Mouse (Mus musculus): ENCODE results near the gene Ciapin1. TPM values are rescaled to one million over a fixed set of nuclear protein-coding genes. Genes with fewer than 3 reads are reported as not detected.

Ciapin1 gene
- total RNA-seq, 1 experiment from 2014 or later = 112 TPM

DNA sequence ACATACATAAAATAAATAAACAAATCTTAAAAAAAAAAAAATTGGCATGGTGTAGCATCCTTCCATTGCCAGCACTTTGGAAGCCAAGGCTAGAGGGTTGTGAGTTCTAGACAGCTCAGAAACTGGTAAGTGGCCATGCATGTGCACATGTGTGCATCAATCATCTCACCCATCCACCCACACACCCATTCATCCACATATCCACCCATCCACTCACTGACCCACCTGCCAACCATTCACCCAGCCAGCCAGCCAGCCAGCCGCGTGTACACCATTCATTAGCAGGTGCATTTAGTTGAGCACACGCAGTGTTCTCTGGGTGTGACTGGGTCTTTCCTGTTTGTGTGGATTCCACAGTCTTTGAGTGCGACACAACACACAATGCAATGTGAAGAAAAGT is 32.3 kb downstream of the Ciapin1 start:
- DNase-seq = no peak

DNA sequence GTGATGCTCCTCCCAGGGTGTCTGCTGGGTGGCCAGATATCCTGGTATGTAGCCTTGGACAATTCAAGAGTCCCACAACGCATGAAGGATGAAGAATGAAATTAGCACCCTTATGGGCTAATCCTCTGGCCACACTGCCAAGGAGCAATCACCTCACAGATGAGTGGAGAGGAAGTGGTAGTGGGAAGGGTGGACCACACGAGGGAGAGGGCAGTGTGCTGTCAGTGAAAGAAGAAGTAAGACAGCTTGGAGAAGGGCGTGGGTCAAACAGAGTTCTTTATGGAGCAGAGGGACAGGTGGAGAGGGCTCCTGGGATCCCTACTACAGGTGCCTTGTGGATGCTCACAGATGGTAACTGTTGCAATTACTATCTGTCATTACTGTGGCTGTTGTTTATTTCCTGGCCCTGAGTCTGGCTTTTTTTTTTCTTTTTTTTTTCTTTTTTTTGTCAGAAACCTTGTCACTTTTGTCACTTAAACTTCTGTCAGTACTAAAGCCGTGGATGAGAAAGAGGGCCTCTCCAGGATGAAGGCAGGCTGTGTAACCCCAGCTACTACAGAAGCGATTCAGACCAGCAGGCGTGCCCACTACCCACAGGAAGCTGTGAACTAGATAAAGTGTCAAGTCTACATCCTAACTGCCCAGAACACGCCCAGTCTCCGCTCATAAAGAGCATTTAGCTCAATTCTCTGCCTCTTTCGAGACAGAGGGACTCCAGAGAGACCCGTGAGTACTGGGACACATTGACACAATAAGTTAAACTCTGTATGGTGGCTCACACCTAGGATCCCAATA is 33.4 kb downstream of the Ciapin1 start:
- no peak for DNase-seq

DNA sequence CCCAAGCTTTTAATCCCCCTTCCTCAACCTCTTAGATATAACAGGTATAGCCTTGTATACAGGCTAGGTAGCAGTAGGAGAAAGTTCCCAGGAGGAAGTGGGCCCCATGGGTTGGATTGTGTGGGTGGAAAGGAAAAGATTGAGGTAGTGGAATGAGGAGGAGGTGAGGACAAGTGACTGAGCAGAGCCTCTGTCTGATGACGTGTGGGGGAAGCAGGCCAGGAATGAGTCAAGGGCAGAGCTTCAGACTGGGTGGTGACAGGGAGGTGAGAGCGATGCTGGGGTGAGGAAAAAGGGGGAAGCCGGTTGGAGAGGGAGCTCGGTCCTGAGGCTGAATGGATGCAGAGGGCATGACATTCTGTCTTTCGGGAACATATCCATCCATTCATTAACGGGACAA is 34.6 kb downstream of the Ciapin1 start:
- DNase-seq = peak; percentile 43

DNA sequence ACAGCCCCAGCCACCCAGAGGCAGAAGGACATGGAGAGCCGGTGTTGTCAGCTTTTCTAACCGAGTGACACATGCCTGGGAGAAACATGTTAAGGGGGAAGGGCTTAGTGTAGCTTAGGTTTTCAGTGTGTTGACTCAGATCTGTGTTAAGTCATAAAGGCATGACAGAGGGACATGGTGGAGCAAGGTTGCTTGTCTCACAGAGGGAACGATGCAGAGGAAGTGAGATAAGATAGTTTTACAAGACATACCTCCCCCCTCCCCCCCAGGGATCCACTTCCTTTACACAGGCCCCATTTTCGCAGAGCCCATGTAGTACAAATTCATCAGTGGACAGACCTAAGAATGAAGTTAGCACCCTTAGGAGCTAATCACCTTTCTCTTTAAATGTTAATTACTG is 35.8 kb downstream of the Ciapin1 start:
- DNase-seq = no peak

DNA sequence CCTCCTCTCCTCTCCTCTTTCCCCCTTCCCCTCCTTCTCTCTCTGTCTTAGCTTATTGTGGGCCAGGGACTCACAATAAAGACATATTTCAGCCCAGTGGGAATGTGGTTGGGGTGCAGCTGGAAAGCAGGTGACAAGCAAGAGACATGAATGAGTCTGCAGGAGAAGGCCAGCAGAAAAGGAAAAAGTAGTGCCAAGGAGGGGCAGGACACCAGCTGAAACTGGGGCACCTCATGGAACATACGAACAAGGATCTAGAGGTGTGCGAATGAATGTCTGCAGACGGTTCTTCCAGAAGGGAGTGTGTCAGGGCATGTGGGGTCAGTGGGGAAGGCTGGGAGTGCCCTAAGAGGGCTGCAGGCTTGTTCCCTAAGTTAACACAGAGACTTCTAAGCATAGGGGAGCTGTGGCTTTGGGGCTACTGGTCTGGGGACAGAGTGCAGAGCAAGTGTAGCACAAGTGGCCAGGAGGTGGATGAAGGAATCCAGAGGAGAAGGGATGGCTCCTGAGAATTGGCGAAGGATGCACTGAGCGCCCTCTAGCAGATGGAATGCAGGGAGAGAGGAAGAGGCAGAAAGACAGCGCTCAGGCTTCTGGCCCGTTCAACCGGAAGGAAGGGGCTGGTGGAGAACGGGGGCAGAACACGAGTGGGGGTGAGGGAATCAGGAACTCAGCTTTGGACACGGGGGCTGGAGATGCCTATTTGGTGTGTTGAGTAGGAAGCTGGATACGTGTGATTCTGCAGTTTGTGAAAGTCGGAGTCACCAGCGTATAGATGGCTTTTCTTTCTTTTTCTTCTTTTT is 36.7 kb downstream of the Ciapin1 start:
- peak; percentile 33 for DNase-seq

DNA sequence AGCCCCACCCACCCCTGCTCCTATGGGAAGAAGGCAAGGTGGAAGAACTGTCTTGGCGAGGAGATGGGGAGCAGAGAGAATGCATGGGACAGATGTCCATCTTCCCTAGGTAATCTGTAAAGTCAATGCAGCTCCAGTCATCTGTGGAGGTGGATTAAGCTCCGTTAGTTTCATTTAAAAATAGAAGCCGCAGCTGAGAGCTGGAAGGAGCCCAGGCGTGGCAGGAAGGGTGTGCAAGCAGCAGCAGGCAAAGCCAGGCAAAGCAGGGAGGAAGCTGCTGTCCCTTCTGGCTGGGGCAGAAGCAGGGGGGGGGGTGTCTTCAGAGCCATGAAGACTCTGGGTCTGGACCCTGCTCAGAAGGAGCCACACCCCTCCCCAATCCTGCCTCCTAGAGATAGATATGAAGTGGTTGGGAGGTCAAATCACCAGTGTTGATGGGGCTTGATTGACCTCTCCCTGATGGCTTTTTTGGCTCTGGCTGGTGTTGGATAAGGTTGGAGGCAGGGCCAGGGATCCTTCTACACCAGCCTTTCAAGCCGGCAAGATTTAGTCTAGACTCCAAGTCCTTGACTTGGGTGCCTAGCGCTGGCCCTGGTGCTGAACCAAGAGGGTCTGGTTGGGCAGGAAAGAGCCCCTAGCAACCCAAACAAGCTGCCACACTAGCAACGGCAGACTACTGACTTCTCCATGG is 37.7 kb downstream of the Ciapin1 start:
- DNase-seq = no peak

DNA sequence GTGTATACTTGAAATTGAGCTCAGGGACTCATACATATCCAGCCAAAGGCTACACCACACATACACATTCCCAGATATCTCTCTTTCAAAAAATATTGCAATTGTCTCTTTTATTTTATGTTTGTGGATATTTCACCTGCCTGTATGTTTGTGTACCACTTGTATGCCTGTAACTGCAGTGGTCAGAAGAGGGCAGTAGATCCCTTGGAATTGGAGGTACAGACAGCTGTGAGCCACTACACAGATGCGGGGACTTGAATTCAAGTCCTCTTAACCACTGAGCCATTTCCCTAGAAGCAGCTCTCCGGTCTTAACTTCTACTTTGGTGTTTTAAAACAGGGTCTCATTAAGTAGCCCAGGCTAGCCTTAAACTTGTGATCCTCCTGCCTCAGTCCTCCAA is 43.4 kb downstream of the Ciapin1 start:
- no peak for DNase-seq

DNA sequence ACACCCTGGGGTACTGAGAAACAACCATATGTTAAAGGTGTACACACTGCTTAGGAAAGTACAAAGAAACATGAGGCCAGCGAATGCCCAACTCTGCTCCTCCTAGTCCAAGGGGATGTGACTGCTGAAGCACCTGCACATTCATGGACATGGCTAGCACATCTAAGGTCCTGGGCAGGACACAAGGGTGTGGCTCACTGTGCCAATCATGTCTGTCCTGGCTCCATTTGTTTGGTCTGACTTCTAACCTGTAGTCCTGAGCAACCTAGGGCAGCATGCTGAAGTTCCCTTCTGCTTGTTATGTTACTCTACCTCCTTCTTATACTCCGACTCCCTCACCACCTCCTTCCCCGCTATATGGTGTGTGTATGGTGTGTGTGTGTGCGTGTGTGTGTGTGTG is 43.8 kb downstream of the Ciapin1 start:
- DNase-seq = no peak

DNA sequence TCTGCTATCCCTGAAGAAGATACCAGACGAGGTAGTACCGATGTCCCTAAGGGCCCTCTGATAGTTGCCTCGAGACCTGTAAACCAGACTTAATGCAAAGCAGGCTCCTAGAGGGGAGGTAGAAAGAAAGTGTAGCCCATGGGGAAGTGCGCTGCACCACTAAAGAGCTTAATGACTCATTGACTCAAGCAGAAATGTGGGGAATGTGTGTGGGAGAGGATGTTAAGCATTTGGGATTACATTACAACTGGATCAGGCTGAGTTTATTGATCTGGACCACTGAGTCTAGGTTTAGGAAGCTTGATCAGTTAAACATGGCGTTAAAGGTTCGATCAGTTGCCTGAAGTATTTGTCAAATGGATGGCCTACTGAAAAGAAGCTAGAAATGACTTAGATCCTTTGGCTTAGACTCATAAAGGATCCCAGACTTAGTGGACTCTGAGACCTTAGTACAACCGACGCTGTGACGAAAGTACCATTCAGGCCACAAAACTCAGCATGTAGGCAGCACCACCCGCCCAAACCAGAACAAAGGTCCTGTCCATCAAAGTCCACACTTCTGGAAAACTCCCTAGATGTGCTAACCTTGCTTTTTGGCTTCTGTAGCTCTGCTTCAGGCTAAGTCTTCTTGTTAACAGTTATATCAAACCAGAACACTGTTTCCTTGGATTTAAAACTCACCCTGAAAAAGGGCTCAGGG is 48.8 kb downstream of the Ciapin1 start:
- no peak for DNase-seq

DNA sequence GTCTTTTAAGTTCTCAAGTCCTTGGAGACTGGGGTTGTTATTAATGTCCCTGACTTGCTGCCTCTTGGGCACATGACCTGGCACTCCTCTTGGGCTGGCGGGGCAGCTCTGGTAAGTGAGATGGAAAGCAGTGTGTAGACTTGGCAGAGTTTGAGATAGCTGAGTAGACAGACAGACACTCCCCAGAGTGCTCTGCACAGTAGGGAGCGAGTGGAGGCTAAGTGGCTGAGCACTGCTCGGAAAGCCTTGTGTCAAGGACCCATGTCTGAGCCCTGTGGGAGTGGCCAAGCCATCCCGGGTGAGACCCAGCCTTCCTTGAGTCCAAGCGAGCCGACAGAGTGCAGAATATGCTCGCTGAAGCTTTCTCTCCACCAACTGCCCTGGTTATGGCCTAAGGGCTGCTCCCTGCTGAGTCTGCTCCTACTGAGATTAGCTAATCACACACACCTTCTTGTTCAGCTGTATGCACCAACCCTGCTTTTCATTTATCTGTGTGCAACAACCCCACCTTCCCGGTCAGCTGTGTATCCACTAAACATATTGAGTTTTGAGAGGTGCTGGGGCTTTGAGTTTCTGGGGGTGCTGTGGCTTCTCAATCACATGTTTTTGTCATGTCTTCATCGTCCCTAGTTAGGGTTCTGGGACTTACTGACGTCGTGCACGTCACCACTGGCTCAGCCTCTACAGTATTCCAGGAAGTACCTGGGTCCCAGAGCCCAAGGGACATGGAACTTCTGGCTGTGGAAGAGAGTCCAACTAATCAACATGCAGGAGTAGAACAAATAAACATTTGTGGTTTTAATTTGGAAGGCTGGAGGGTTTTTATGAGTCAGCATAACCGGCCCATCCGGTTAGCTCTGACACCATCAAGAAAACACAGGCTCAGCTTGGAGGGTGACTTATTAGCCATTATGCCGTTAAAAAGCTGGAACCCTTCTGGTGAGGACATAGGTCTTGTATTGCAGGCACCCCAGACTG is 50.3 kb downstream of the Ciapin1 start:
- DNase-seq = peak; percentile 40

DNA sequence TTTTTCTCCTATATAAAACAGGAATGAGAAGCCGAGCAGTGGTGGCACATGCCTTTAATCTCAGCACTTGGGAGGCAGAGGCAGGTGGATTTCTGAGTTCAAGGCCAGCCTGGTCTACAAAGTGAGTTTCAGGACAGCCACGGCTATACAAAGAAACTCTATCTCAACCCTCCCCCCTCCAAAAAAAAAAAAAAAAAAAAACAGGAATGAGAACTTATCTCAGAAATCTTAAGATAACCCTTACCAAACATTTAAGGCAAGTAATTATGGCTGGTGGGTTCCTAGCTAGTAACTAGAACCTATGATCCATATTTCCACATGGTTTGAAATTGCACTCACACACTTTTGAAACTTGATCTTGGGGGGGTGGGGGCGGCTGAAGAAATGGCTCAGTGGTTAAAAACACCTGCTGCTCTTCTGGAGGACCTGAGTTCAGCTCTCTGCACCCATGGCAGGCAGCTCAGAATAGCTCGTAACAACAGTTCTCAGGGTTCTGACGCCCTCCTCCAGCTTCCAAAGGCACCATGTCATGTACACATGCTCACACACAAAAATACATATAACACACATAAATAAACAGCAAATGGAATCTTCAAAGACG is 52.1 kb downstream of the Ciapin1 start:
- no peak for DNase-seq

DNA sequence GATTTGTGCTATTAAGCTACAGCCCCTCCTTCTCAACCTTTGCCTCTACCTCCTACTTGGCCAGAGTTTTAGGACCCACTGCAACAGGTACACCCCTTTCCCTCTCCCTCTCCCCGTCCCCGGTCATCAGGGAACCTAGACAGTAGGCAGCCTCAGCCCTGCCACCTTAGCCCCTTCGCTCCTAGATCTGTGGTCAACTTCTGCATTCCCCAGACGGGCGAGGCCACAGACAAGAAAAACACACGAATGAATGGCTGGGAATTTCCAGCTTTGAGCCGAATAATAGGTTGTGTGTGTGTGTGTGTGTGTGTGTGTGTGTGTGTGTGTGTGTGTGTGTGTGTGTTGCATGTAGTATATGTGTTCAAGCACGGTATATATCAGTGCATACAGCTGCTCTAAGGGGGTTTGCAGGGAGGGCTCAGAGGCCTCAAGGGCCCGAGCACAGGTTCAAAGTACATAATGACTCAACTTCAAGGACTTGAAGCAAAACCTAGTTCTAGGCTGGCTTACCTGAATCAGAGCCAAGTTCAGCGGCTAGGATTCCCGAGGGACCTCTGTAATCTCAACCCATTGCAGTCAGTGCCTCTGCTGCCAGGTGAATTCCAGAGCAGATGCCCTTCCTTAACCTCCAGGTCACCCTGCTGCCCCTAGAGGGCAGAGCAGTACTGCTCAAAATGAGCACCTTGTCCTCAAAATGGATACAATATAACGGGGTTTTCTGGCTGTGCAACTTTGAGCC is 52.7 kb downstream of the Ciapin1 start:
- peak; percentile 46 for DNase-seq

DNA sequence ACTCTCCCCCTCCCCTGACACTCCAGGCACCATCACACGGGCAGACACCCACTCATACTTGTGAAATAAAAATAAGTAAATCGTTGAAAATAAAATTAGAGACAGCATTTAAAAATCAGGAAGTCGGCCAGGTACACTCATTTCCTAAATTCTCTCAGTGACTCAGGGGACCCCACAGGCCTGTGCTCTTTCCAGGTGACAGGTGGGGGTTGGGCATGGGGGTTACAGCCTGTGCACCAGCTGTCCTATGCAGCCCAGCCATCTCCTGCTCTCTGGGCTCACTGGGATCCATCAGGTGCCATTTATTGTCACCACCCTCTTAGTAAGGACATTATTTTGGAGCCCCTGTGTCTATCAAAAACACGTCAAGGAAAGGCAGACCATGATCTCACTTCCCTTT is 54.3 kb downstream of the Ciapin1 start:
- DNase-seq = no peak

DNA sequence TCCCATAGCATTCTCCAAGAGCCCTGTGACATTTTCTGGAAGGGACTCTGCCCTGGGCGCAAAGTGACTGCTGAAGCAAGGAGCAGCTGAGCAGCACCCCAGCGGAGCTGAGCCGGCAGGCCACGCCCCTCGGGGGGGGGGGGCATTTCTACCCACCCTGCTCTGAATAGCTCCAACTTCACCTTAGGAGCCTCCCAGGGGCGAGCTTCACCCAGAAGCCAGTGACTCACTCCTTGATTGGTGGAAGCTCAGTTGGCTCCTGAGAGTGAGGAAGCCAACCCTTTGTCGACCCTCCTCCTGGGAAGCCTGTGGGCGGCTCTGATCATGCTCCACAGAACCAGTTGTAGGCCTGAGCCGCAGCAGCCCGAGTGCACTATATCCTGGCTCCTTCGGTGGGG is 56.3 kb downstream of the Ciapin1 start:
- DNase-seq = no peak

DNA sequence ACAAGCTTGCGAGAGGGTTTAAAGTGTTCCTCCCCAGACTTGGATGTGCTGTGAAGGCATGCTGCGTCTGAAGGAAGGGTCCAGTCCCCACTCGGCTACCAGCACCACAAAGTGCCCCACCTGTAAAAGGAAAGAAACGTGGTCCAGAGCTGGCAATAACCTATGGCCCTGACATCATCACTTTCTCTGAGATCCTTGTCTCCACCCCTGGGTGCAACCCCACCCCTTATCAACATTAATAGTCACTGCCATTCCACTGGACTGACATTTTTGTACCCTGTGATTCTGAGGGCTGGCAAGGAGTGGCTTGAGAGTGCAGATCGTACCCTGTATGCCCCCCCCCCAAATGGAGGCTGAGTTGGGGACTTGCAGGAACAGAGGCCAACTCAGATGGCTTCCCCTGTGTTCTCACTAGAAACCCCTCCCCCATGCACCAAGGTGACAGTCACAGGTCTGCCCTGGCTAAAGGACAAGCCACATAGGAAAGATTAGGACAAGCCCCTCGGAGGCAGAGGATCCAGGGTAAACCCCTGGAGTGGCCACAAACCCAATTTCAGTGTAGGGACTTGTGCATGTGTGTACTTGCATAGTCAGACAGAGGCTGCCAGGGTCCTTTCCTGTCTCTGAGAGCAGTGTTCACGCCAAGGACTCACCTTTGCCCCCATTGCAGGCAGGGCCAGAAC is 56.9 kb downstream of the Ciapin1 start:
- no peak for DNase-seq

DNA sequence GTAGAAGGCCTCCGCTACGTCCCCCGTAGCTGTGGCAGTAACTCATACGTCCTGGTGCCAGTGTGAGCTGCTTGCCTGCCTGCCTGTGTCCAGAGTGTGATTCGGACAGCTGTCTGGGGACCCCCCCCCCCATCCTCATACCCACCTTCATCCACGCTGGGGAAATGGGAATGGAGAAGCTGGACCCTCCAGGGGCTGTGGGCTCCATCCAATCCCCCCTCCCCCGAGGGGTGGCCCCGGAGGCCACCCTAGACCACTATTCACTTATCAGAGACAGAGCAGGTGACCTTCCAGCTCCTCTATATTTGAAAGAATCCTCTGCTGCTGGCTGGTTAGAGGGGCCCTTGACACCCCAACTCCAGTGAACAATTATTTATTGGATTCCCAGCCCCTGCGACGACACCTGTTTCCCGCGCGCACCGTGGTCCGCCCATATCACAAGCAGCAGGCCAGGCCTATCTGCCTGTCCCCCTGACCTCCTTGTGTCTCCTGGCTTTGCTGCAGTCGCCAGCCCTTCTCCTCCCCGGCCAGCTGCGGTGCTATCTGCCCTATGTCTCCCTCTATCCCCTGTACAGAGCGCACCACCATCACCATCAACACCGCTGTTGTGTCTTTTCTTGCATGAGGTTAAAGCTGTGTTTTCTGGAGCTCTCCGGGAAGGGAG is 57.5 kb downstream of the Ciapin1 start:
- no peak for DNase-seq

DNA sequence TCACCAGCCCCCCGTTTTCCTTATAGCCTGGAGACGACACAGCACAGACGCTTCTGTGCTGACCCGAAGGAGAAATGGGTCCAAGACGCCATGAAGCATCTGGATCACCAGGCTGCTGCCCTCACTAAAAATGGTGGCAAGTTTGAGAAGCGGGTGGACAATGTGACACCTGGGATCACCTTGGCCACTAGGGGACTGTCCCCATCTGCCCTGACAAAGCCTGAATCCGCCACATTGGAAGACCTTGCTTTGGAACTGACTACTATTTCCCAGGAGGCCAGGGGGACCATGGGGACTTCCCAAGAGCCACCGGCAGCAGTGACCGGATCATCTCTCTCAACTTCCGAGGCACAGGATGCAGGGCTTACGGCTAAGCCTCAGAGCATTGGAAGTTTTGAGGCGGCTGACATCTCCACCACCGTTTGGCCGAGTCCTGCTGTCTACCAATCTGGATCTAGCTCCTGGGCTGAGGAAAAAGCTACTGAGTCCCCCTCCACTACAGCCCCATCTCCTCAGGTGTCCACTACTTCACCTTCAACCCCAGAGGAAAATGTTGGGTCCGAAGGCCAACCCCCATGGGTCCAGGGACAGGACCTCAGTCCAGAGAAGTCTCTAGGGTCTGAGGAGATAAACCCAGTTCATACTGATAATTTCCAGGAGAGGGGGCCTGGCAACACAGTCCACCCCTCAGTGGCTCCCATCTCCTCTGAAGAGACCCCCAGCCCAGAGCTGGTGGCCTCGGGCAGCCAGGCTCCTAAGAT is 58.4 kb downstream of the Ciapin1 start:
- DNase-seq = no peak

DNA sequence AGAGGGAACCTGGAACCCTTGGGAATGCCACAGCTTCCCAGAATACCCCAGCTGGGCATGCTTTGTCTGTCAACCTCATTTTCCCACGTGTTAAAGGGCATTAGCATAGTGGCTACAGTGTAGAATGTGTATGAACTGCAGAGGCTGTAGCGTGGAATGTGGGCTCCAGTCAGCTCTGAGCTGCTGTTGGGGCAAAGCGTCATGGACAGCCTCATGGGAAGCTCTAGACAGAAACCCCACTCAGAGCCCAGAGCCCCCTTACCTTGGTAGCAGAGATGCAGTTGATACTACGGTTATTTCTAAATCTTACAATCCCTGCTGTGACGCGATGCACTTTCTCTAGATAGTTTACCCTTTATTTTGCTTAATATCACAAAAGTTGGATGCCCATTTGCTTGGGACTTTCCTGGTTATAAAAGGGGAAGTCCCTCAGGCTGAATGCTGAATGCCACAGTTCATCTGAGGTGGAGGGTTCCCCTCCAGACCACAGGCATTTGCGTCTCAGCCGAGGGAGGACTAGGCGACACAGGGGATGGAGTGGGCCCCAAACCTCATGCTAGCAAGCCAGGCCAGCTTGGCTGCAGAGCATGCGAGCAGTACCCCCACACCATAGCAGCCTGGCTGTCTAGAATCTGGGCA is 59.1 kb downstream of the Ciapin1 start:
- DNase-seq = no peak

All from adrenal gland, postnatal 25 days (tissue).